Mouse (Mus musculus): ENCODE measurements at regions not wholly inside any gene's neighbourhood (a gene's known extent, or its start where the extent isn't known, plus 50 kb on each side); places are given as distances from the start of the nearest gene placed in this dataset.

DNA sequence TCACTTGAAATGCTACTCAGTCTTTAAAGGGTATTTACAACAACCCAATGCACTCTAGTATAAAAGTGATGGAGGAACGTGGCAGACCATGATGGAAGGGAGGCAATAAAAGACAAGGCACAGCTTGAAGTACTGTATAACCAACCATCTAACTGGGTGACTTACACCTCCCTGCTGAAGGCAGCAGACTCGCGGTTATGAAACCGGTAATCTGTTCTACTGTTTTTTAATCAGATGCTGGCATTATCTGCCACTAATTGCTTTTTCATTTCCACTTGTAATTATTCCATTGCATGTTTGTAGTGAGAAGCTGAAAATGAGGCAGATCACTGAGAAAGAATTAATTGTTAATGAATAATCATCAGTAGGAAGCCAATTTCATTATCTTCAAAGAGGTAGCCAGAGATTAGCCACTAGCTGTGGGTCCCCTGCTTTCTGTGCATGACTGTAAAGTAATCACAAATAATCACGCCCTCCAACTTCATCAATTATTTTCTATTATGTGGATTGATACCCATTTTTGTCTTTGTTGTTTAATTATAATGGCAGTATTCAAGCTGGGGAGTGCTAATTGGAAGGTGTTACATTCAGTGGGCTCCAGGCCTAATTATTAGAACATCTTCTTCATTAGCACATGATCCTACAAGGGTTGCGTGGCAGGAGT, 103.1 kb upstream of the Itga4 start:
- TF ChIP-seq CTCF (IDR thresholded peaks at IDR 0.05), result no peak
- in situ Hi-C loops (cut with MboI; ENCODE audit: low pct_unique_long_range_greater_than_20kb), result no loop called here
- DNase-seq (ENCODE audit: low read depth, low spot score) (no peak), ATAC-seq (no peak)
- ChIA-PET POLR2A (no interaction called here), CTCF (no interaction called here)
- H3K27me3 ChIP-seq, result no peaks in the 10 kb centered on the region

DNA sequence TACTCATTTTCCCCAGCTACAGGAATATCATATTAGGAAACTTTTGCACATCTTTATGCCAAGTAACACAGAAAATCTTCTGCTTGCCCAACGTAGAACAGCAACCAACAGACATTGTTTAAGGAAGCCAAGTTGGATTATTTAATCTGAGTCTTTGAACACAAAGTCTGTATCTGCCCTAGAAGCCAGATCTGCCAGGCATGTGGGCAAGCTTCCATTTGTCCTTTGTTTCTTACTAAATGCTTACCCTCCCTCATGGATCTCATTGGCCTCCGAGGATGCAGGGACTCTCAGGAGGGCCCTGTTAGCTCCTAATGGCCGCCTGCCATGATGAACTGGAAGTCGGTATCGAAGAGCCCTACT, 102.5 kb upstream of the Itga4 start:
- in situ Hi-C loops (cut with MboI; ENCODE audit: low pct_unique_long_range_greater_than_20kb), result no loop called here
- no peak for DNase-seq (ENCODE audit: low read depth, low spot score)
- ChIA-PET POLR2A (no interaction called here), CTCF (no interaction called here)
- ATAC-seq, result no peak
- no peaks in the 10 kb centered on the region for H3K27me3 ChIP-seq
- TF ChIP-seq CTCF (IDR thresholded peaks at IDR 0.05), result no peak

DNA sequence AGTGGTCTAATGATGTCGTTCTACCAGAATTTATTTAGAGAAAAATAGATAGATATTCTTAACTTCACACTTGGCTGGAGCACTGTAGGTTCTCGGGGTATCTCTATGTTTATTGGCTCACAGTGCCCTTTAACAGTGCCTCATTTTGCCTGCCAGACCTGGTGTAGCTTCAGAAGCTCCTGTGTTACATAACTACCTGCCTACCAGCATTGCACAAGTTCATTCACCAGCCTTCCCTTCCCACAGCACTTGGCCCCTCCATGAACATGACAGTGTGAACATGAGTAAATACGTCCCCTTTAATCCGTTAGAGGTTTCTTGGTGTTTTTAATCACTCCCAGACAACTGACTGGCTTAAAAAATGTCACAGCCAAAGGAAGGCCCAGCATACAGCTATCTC, 102.2 kb upstream of the Itga4 start:
- ChIA-PET POLR2A (no interaction called here), CTCF (no interaction called here)
- no peak for DNase-seq (ENCODE audit: low read depth, low spot score)
- ATAC-seq, result no peak
- no peaks in the 10 kb centered on the region for H3K27me3 ChIP-seq
- in situ Hi-C loops (cut with MboI; ENCODE audit: low pct_unique_long_range_greater_than_20kb), result no loop called here
- TF ChIP-seq CTCF (IDR thresholded peaks at IDR 0.05), result no peak

DNA sequence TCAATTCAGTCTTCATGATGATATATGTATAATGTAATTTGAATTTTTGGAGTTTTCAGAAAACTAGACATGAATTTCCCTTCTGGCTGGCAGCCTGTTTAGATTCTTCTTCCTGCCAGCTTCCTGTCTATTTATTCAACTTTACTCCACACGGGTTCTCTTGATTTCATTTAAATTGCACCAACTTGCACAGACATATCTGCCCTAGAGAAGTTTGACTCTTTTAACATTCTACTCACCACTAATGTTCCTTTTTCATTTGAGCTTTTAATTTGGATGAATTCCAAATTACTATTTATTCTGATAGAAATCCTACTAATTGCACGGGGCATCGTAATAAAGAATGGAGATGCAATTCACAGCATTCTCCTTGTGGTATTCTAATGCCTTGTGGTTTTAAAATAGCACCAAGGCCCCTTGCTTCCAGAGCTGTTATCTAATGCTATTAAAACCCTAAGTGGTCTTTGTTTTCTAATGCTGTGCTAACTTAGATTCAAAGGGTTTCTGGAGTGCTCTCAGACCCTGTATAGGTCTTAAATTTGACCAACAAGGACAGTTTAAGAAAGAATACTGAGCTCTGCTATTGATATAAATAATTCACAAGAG, 96.7 kb upstream of the Itga4 start:
- ChIA-PET CTCF (interaction anchor here (1.7 kb wide), 1 partner anchor 8 kb away, joined by 4 read pairs; no protein-coding TSS in a partner anchor), POLR2A (no interaction called here)
- in situ Hi-C loops (cut with MboI; ENCODE audit: low pct_unique_long_range_greater_than_20kb), result no loop called here
- H3K27me3 ChIP-seq, result no peaks in the 10 kb centered on the region
- TF ChIP-seq CTCF (IDR thresholded peaks at IDR 0.05), result no peak
- no peak for DNase-seq (ENCODE audit: low read depth, low spot score)
- no peak for ATAC-seq

GRCm38 (mm10) chr2:79159336-79159735, 95.9 kb upstream of the Itga4 start:
- no peak for TF ChIP-seq CTCF (IDR thresholded peaks at IDR 0.05)
- ChIA-PET POLR2A (no interaction called here), CTCF (interaction anchor here (1.7 kb wide), 1 partner anchor 9 kb away, joined by 4 read pairs; no protein-coding TSS in a partner anchor)
- peaks cover 6% of the 10 kb centered on the region for H3K27me3 ChIP-seq
- in situ Hi-C loops (cut with MboI; ENCODE audit: low pct_unique_long_range_greater_than_20kb), result no loop called here
- no peak for ATAC-seq
- DNase-seq (ENCODE audit: low read depth, low spot score), result no peak

DNA sequence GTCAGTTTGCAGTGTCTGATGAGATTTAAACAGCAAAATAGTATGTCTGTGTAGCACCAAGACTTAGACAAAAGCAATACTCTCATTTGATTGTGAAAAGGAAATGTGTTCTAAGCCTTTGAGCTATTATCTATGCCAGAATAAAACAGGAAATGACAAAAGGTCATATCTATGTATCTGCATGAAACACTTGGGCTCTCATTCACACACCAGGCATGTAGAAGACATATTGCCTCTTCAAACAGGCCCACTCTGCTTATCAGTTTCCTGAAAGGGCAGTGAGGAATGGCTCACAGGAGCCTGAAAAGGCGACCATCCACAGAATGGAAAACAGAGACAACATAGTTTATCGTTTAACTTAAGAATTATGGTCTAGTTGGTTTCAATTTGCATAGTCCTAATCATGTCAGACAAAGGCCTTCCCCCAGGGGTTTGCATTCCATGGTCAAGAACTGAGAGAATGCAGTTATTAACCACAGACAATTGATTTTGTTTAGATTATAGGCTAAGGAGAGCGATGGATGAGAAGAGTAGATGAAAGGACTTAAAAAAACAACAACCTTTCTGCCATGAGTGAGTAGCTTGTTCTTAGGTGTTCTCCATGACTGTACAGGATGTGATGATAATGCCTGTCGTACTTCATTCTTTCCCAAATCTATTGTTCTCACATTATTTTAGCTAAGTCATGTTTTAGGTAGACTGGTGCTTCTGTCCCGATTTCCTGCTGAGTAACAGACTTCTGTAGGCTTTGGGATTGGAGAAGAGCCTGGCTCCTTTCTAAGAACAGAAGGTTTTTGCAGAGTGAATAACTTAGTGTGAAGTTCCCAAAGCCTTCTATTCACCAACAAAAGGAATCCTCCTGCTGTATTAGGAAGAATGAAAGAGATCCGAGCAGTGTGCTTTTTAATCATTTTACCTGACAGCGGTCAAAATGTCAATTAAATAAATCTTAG, 82.0 kb upstream of the Itga4 start:
- H3K27me3 ChIP-seq, result no peaks in the 10 kb centered on the region
- ChIA-PET POLR2A (no interaction called here), CTCF (interaction anchor here (0.9 to 1.1 kb wide), 3 partner anchors 9 to 12 kb away, joined by 3 read pairs; no protein-coding TSS in a partner anchor)
- in situ Hi-C loops (cut with MboI; ENCODE audit: low pct_unique_long_range_greater_than_20kb), result no loop called here
- TF ChIP-seq CTCF (IDR thresholded peaks at IDR 0.05), result no peak
- DNase-seq (ENCODE audit: low read depth, low spot score) (no peak), ATAC-seq (no peak)

DNA sequence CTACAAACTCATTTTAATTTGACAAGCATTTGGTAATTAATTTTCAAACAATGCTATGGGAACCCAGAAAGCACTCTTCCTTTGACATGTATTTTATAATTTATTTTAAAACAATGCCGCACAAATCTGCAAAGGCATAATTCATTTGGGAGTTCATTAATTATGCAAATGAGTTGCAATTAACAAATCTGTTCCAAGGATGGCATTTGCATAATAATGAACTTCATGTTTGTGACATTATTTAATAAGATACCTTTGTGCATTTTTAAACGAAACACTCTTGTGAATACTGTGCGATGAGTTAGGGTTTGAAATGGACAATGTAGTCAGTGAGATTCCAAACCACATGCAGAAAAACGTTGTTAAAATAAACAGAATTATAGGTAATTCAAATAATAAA, 80.9 kb upstream of the Itga4 start:
- no peaks in the 10 kb centered on the region for H3K27me3 ChIP-seq
- ATAC-seq (no peak), DNase-seq (ENCODE audit: low read depth, low spot score) (no peak)
- in situ Hi-C loops (cut with MboI; ENCODE audit: low pct_unique_long_range_greater_than_20kb), result no loop called here
- no peak for TF ChIP-seq CTCF (IDR thresholded peaks at IDR 0.05)
- POLR2A ChIA-PET, result no interaction called here
- CTCF ChIA-PET, result no interaction called here

DNA sequence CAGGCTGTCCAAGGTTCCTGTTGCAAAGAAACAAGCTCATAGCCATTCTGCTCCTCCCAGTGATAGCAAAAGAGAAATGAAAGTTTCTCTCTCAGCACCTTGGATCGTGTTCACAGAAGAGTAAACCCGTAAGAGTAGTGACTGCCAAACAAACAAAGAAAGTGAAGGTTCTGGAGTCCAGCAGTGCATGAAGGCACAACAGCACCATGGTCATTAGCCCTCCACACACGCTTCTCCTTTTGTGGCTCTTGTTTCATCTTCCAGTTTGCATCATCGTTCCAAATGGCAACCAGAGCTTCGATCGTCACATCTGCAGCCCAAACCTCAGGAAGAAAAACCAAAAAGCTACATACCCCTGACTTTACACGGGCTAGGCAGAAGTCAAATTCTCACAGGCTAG, 74.4 kb upstream of the Itga4 start:
- H3K27me3 ChIP-seq, result no peaks in the 10 kb centered on the region
- no peak for TF ChIP-seq CTCF (IDR thresholded peaks at IDR 0.05)
- in situ Hi-C loops (cut with MboI; ENCODE audit: low pct_unique_long_range_greater_than_20kb), result no loop called here
- POLR2A ChIA-PET, result no interaction called here
- DNase-seq (ENCODE audit: low read depth, low spot score) (no peak), ATAC-seq (no peak)
- CTCF ChIA-PET, result interaction anchor here (0.7 kb wide), 1 partner anchor 10 kb away, joined by 3 read pairs; no protein-coding TSS in a partner anchor

GRCm38 (mm10) chr2:79183034-79183630, 72.1 kb upstream of the Itga4 start:
- peaks cover 6% of the 10 kb centered on the region for H3K27me3 ChIP-seq
- in situ Hi-C loops (cut with MboI; ENCODE audit: low pct_unique_long_range_greater_than_20kb), result no loop called here
- POLR2A ChIA-PET, result no interaction called here
- ATAC-seq (no peak), DNase-seq (ENCODE audit: low read depth, low spot score) (no peak)
- CTCF ChIA-PET, result interaction anchor here (0.6 kb wide), 1 partner anchor 49 kb away, joined by 3 read pairs; no protein-coding TSS in a partner anchor
- no peak for TF ChIP-seq CTCF (IDR thresholded peaks at IDR 0.05)

DNA sequence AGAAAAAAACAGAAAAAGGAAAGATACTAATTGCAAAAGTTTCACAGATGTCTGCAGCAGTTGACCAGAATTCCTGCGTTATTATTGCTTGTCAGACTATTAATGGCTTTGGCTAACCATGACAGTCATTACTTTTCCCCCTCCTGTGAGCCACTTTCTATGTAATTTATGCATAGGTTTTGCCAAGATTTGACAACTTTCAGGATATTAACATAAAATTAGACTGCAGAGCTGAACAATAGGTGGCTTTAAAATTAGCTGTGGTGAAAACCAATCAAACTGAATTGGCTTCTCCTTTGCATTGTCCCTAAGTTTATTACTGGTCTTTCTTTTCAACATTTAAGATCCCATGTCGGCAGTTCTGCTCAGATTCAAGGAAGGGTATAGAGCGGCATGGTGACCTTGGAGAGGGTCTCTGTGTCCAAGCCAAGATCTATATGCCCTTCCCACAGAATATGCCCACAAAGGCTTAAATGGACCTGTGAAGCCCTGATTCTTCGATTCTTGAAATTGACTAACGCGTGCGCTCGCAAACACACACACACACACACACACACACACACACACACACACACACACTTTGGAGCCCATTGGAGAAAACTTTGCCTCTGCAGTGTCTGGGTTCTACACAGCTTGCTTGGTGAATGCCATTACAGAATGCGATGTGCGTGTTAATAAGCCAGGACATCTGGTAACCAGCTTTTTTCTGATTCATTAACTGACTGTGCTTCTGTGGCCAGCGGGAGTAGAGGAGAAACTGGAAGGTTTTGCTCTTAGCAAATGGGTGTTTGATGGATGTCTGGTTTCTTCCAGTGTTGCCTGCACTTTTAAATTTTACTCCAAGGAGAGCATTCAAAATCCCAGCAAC, 69.8 kb upstream of the Itga4 start:
- in situ Hi-C loops (cut with MboI; ENCODE audit: low pct_unique_long_range_greater_than_20kb), result no loop called here
- ChIA-PET POLR2A (no interaction called here), CTCF (interaction anchor here (1.1 kb wide), 1 partner anchor 13 kb away, joined by 3 read pairs; no protein-coding TSS in a partner anchor)
- ATAC-seq (no peak), DNase-seq (ENCODE audit: low read depth, low spot score) (no peak)
- no peak for TF ChIP-seq CTCF (IDR thresholded peaks at IDR 0.05)
- H3K27me3 ChIP-seq, result peaks cover 6% of the 10 kb centered on the region

Measured in Patski (cell line).